Mouse (Mus musculus) activated CD4-positive, CD25-positive, alpha-beta regulatory T cell, adult 4 months (primary cell): ENCODE data around the gene Olfr1130. TPM values are rescaled to one million over a fixed set of nuclear protein-coding genes. Genes with fewer than 3 reads are reported as not detected.
"Not testable (repeated sequence)": the region's sequence is repeated elsewhere in the genome, so short reads cannot be mapped to it uniquely, and the experiment has no call there.

Experiments
- ATAC-seq: one replicate; pipeline ENCODE4 v1.8.0; 2017
- polyA plus RNA-seq, 2 experiments: library from polyadenylated mRNA; unstranded; fragments of 100-300 nt; shearing (Covaris generic); gene quantifications; one replicate each; pipeline ENCODE4 v1.2.1; 2017

Olfr1130 gene
- not detected for polyA plus RNA-seq

DNA sequence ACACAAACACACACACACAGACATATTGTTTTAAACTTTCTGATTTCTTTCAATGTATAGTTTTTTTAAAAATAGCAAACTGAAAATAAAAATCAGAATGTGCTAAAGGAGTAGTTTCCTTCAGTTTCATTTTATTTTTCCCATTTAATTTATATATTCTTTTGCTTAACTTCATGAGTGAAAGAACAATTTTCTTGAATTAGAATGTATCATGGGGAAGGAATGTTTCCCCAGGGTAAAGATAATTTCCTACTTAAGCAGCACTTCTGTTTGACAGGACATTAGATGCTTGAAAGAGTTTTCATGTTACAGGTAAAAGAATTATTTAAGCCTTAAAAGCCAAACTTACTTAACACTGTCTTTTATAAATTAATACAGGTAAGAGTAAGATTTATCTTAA lies at the start of gene Olfr1130:
TSS of gene Olfr1130 (plus strand) at position 301 of the 400 bp plus-strand sequence.
- ATAC-seq, result not testable (repeated sequence)

DNA sequence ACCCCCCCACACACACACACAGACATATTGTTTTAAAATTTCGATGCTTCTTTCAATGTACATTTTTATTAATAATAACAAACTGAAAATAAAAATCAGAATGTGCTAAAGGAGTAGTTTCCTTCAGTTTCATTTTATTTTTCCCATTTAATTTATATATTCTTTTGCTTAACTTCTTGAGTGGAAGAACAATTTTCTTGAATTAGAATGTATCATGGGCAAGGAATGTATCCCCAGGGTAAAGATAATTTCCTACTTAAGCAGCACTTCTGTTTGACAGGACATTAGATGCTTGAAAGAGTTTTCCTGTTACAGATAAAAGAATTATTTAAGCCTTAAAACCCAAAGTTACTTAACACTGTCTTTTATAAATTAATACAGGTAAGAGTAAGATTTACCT lies 32.4 kb upstream of the Olfr1130 start, which contains the start of gene Olfr1129:
TSS of gene Olfr1129 (plus strand) at position 301 of the 400 bp plus-strand sequence.
- ATAC-seq, result not testable (repeated sequence)

DNA sequence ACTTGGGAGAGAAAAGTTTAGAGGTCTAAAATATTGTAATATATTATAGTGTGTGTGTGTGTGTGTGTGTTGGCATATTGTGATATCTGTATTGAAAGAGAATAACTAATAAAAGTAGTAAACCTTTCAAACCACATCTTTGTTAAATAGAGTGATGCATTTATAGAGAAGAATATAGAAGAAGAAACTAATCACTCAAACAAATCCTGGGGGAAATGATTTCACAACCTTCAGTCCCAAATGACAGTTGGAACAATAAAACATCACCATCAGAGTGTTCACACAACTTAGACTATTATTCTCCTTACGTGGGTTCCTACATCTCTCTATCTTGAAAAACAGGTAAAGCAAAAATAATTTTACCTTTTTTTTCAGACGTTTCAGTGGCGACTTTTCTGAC lies 20.8 kb downstream of the Olfr1130 start, which contains the start of gene Olfr1131:
TSS of gene Olfr1131 (plus strand) at position 301 of the 400 bp plus-strand sequence.
- no peak for ATAC-seq

DNA sequence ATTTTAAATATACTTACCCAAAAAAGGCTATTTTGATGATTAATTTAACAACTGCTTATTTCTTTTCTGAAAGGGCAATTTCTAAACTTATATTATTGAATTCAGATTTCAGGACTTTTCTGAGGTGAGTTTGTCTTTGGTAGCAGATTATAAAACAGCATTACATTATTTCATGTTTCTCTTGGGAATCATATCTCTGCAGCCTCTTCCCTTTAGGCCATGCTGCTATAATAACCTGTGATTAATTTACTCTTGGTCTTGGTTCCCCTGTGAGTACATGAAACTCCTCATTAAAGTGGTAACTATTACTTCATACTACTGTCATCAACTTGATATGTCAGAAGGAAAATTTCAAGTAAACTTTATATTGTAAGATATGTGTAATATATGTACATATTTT lies 31.4 kb downstream of the Olfr1130 start, which contains the start of gene Olfr1132:
TSS of gene Olfr1132 (minus strand) at position 101 of the 400 bp plus-strand sequence.
- no peak for ATAC-seq

DNA sequence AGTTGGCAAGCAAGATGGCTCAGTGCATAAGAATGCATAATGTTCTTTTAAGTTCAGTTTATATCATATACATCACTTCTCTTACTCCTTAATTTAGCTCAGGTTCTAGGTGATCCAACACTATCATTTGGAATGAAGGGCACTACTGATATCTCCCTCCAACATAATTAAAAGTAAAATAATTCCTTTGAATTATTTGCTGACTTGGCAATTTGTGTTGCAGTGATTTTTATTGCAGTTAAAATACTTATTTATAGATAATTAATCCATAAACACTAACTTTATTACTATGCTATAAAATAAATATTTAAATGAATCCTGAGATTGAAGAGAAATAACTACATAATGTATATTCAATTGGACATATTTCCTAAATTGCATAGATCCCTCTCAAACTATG lies 36.4 kb downstream of the Olfr1130 start:
- ATAC-seq, result no peak

DNA sequence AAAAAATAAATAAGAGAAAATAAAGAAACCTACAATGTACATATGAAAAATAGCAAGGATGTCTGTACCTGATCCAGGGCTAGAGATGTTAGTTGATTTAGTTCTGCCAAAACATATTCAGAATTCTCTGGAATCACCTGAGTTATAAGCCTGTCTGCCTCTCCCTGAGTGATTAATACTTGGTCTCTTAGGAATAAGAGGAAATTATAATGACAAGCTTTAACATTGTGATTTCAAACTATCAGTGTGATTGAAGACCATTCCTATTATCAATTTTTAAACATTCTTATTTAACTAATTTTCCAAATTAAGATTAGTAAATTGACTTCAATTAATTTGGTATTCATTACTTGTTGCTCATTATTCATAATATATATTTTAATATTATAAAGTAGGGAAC lies 41.3 kb downstream of the Olfr1130 start, which contains the start of gene Olfr1133:
TSS of gene Olfr1133 (minus strand) at position 101 of the 400 bp plus-strand sequence.
- no peak for ATAC-seq

DNA sequence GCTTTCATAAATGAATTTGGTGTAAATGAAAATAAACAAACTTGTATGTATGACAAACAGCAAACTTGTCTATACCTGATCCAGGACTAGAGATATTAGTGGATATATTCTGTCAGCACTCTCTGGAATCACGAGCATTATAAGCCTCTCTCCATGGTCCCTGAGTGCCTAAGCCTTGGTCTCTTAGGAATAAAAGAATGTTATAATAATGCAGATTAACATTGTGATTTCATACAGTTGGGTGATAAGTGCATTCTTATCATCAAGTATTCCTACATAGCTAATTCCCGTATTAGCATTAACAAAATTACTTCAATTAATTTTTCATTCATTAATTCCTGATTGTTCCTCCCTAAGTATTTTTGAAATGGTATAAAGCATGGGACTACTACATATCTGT lies 52.3 kb downstream of the Olfr1130 start, which contains the start of gene Olfr1134:
TSS of gene Olfr1134 (minus strand) at position 101 of the 400 bp plus-strand sequence.
- no peak for ATAC-seq

Other genes with a start within 250 kb of the Olfr1130 start
- not detected for gene Olfr1121, start 236.3 kb upstream of the Olfr1130 start, polyA plus RNA-seq
- not detected for gene Olfr1122, start 220.4 kb upstream of the Olfr1130 start, polyA plus RNA-seq
- gene Olfr1123, start 189.6 kb upstream of the Olfr1130 start, polyA plus RNA-seq, result not detected
- 1 to 10 TPM in 1 of 2 experiments, not detected in 1; 1.8 TPM for gene Olfr1124, start 175.9 kb upstream of the Olfr1130 start, polyA plus RNA-seq
- gene Olfr1126, start 152.2 kb upstream of the Olfr1130 start, polyA plus RNA-seq, result not detected
- gene Pramel7, start 109.1 kb upstream of the Olfr1130 start, polyA plus RNA-seq, result not detected
- not detected for gene Pramel6, start 99.6 kb upstream of the Olfr1130 start, polyA plus RNA-seq
- not detected for gene Olfr153, start 74.4 kb upstream of the Olfr1130 start, polyA plus RNA-seq
- gene Olfr1128, start 60.7 kb upstream of the Olfr1130 start, polyA plus RNA-seq, result under 1 TPM in 1 of 2 experiments, not detected in 1; 0.36 TPM
- not detected for gene Olfr1129, start 32.3 kb upstream of the Olfr1130 start, polyA plus RNA-seq
- gene Olfr1131, start 20.9 kb downstream of the Olfr1130 start, polyA plus RNA-seq, result not detected
- not detected for gene Olfr1132, start 31.3 kb downstream of the Olfr1130 start, polyA plus RNA-seq
- gene Olfr1133, start 41.2 kb downstream of the Olfr1130 start, polyA plus RNA-seq, result not detected
- not detected for gene Olfr1134, start 52.2 kb downstream of the Olfr1130 start, polyA plus RNA-seq
- gene Olfr1135, start 67.5 kb downstream of the Olfr1130 start, polyA plus RNA-seq, result not detected
- gene Olfr1136, start 87.7 kb downstream of the Olfr1130 start, polyA plus RNA-seq, result not detected
- not detected for gene Olfr1137, start 107.0 kb downstream of the Olfr1130 start, polyA plus RNA-seq
- not detected for gene Olfr1138, start 133.8 kb downstream of the Olfr1130 start, polyA plus RNA-seq
- gene Olfr1140, start 137.5 kb downstream of the Olfr1130 start, polyA plus RNA-seq, result not detected
- gene Olfr1141, start 147.8 kb downstream of the Olfr1130 start, polyA plus RNA-seq, result not detected
- not detected for gene Olfr152, start 173.3 kb downstream of the Olfr1130 start, polyA plus RNA-seq
- gene Olfr1143, start 194.4 kb downstream of the Olfr1130 start, polyA plus RNA-seq, result not detected
- gene Olfr1145, start 203.6 kb downstream of the Olfr1130 start, polyA plus RNA-seq, result not detected
- gene Olfr1148, start 224.3 kb downstream of the Olfr1130 start, polyA plus RNA-seq, result not detected
- not detected for gene Olfr1150-ps1, start 237.8 kb downstream of the Olfr1130 start, polyA plus RNA-seq
- gene Olfr1151, start 249.7 kb downstream of the Olfr1130 start, polyA plus RNA-seq, result not detected